Comparison of ENCODE assay signal across 28 mouse cellular contexts in the genomic region with DNA sequence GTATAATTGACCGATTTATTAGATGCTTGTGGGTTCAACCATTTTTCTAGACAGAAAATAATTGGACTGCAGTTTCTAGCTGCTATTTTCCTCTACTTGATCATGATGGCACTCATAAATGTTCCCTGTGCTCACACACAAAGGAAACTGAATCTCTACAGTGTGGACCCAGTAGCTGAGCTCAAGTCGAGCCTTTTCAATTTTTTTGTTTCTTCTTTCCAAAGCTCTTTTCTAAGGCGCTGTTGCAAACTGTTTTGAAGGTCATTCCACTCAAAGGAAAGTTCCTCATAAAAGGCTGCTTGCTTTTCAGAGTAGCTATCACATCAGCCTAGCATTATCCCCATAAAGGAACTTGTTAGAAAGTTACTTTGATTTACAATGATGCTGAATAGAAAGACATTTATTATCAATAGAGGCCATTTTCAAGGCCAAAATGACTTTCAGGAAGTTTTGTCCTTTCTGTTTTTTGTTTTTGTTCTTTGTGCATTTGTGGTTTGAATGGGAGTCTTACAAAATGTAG.
DNase-seq lines count a peak whose midpoint lies in the region; ATAC-seq and TF ChIP-seq lines count a peak whose summit lies in the region.
"Had no signal": no experiment of that assay in that cellular context is flagged by ENCODE, and none has a peak within 500 bp of the region (broad histone marks: within the 10 kb centered on the region; RNA-seq: fewer than 3 reads in every experiment).

No protein-coding gene starts in this region.

- no peaks in the 10 kb centered on the region for H3K36me3 ChIP-seq in forebrain, embryonic 14.5 days (ENCODE audit: control insufficient read depth, insufficient read depth, low read length)
- no peaks in the 10 kb centered on the region for H3K36me3 ChIP-seq in forebrain, embryonic 16.5 days (ENCODE audit: control insufficient read depth, insufficient read depth)
- H3K36me3 ChIP-seq in kidney, postnatal 0 days (ENCODE audit: insufficient read depth, low read length): no peaks in the 10 kb centered on the region
- H3K36me3 ChIP-seq in kidney, embryonic 15.5 days: no peaks in the 10 kb centered on the region
- H3K36me3 ChIP-seq: embryonic facial prominence, embryonic 13.5 days; forebrain, embryonic 10.5 days; limb, embryonic 13.5 days; lung, embryonic 15.5 days; midbrain, embryonic 12.5 days; stomach, embryonic 15.5 days had no signal

- WGBS in forebrain, embryonic 14.5 days: 44% methylated on average over 3 of the region's 3 CpGs
- 42% methylated on average over 3 of the region's 3 CpGs for WGBS in forebrain, embryonic 16.5 days
- 57% methylated on average over 3 of the region's 3 CpGs for WGBS in kidney, postnatal 0 days
- WGBS in kidney, embryonic 15.5 days: 58% methylated on average over 3 of the region's 3 CpGs

- no peak overlapping the region for H3K4me2 ChIP-seq in forebrain, embryonic 14.5 days (ENCODE audit: low read length)
- H3K4me2 ChIP-seq in forebrain, embryonic 16.5 days (ENCODE audit: low read length): no peak overlapping the region
- no peak overlapping the region for H3K4me2 ChIP-seq in kidney, postnatal 0 days (ENCODE audit: low read length)
- no peak overlapping the region for H3K4me2 ChIP-seq in kidney, embryonic 15.5 days
- H3K4me2 ChIP-seq: embryonic facial prominence, embryonic 13.5 days; limb, embryonic 13.5 days; liver, embryonic 11.5 days; lung, embryonic 15.5 days; midbrain, embryonic 12.5 days; stomach, embryonic 15.5 days had no signal

- no peak overlapping the region for H3K27ac ChIP-seq in forebrain, embryonic 14.5 days (ENCODE audit: low read depth, low read length)
- no peak overlapping the region for H3K27ac ChIP-seq in forebrain, embryonic 16.5 days (ENCODE audit: low read length)
- no peak overlapping the region for H3K27ac ChIP-seq in kidney, postnatal 0 days
- no peak overlapping the region for H3K27ac ChIP-seq in kidney, embryonic 15.5 days
- H3K27ac ChIP-seq: embryonic facial prominence, embryonic 13.5 days; forebrain, embryonic 10.5 days; layer of hippocampus, adult 2 months; limb, embryonic 13.5 days; lung, embryonic 15.5 days; midbrain, embryonic 12.5 days; stomach, embryonic 15.5 days had no signal

- no peaks in the 10 kb centered on the region for H3K27me3 ChIP-seq in forebrain, embryonic 14.5 days (replicated peaks; ENCODE audit: control insufficient read depth, insufficient read depth, low read length)
- H3K27me3 ChIP-seq in forebrain, embryonic 16.5 days (replicated peaks; ENCODE audit: control insufficient read depth, insufficient read depth, low read length): no peaks in the 10 kb centered on the region
- no peaks in the 10 kb centered on the region for H3K27me3 ChIP-seq in kidney, postnatal 0 days (ENCODE audit: insufficient read depth, low read length)
- H3K27me3 ChIP-seq in kidney, embryonic 15.5 days: no peaks in the 10 kb centered on the region
- H3K27me3 ChIP-seq: embryonic facial prominence, embryonic 13.5 days; limb, embryonic 13.5 days; lung, embryonic 15.5 days; midbrain, embryonic 12.5 days; stomach, embryonic 15.5 days had no signal

- no peak for TF ChIP-seq CTCF in kidney, postnatal 0 days (IDR thresholded peaks at IDR 0.05; ENCODE audit: low read depth)
- no peak for TF ChIP-seq CTCF in brain, embryonic 14.5 days (IDR thresholded peaks at IDR 0.05; ENCODE audit: borderline replicate concordance, extremely low read depth, insufficient read depth, insufficient read length)

- no peak overlapping the region for H3K9ac ChIP-seq in forebrain, embryonic 14.5 days (ENCODE audit: low read length)
- H3K9ac ChIP-seq in forebrain, embryonic 16.5 days (replicated peaks; ENCODE audit: low read depth, low read length): no peak overlapping the region
- H3K9ac ChIP-seq in kidney, postnatal 0 days (ENCODE audit: low read depth, low read length): no peak overlapping the region
- H3K9ac ChIP-seq in kidney, embryonic 15.5 days: no peak overlapping the region
- H3K9ac ChIP-seq: embryonic facial prominence, embryonic 13.5 days; forebrain, postnatal 0 days; limb, embryonic 13.5 days; lung, embryonic 15.5 days; midbrain, embryonic 12.5 days; stomach, embryonic 15.5 days had no signal

- ATAC-seq in forebrain, embryonic 14.5 days: no peak
- ATAC-seq in forebrain, embryonic 16.5 days: no peak
- ATAC-seq in kidney, postnatal 0 days (replicated peaks; ENCODE audit: low FRiP score, low read depth): no peak
- no peak for ATAC-seq in kidney, embryonic 15.5 days (replicated peaks; ENCODE audit: low FRiP score)
- ATAC-seq: activated CD4-positive, CD25-positive, alpha-beta regulatory T cell, adult 4 months; intestine, postnatal 0 days had no signal

- no peak for TF ChIP-seq POLR2A in brain, embryonic 14.5 days (IDR thresholded peaks at IDR 0.05; ENCODE audit: borderline replicate concordance, extremely low read depth, insufficient read depth, insufficient read length, poor library complexity, severe bottlenecking)

- peak; percentile 21 for DNase-seq in forebrain, embryonic 14.5 days (ENCODE audit: low spot score)
- peak; percentile 7 for DNase-seq in kidney, postnatal 0 days (ENCODE audit: low spot score)
- DNase-seq in ES-CJ7 (ENCODE audit: low read depth, low spot score): peak; percentile 13
- peak; percentile 47 for DNase-seq in brain, embryonic 14.5 days (ENCODE audit: low read depth)
- no peak for DNase-seq in layer of hippocampus, adult 8-10 months (ENCODE audit: low spot score in 2 of 2)
- DNase-seq in cerebellum, adult 9-11 months: no peak
- DNase-seq: adrenal gland, adult 2 months; adrenal gland, postnatal 36 days; cerebellum, adult 8-10 months; cerebellum, postnatal 36 days; embryo, embryonic 11 days; gastrocnemius, postnatal 10 days; kidney, adult 9 months; kidney, postnatal 25 days; right cerebral cortex, postnatal 25 days had no signal

- H3K4me3 ChIP-seq in forebrain, embryonic 14.5 days (ENCODE audit: low read depth, low read length): no peak overlapping the region
- no peak overlapping the region for H3K4me3 ChIP-seq in forebrain, embryonic 16.5 days (replicated peaks; ENCODE audit: low read length)
- H3K4me3 ChIP-seq in kidney, postnatal 0 days (replicated peaks; ENCODE audit: low read depth, low read length): no peak overlapping the region
- no peak overlapping the region for H3K4me3 ChIP-seq in kidney, embryonic 15.5 days (replicated peaks)
- H3K4me3 ChIP-seq: embryonic facial prominence, embryonic 13.5 days; forebrain, embryonic 10.5 days; layer of hippocampus, adult 2 months; limb, embryonic 13.5 days; lung, embryonic 15.5 days; midbrain, embryonic 12.5 days; stomach, embryonic 15.5 days had no signal

- no peaks in the 10 kb centered on the region for H3K9me3 ChIP-seq in forebrain, embryonic 14.5 days (replicated peaks; ENCODE audit: control insufficient read depth, low read length)
- no peaks in the 10 kb centered on the region for H3K9me3 ChIP-seq in forebrain, embryonic 16.5 days (ENCODE audit: control insufficient read depth, low read length)
- no peaks in the 10 kb centered on the region for H3K9me3 ChIP-seq in kidney, postnatal 0 days (replicated peaks; ENCODE audit: low read length)
- no peaks in the 10 kb centered on the region for H3K9me3 ChIP-seq in kidney, embryonic 15.5 days (replicated peaks)
- H3K9me3 ChIP-seq: embryonic facial prominence, embryonic 13.5 days; forebrain, embryonic 10.5 days; limb, embryonic 13.5 days; lung, embryonic 15.5 days; midbrain, embryonic 12.5 days; stomach, embryonic 15.5 days had no signal

- no peaks in the 10 kb centered on the region for H3K4me1 ChIP-seq in forebrain, embryonic 14.5 days (ENCODE audit: control insufficient read depth, insufficient read depth, low read length)
- peaks cover 3% of the 10 kb centered on the region; the same call in 1 of the 2 replicates for H3K4me1 ChIP-seq in forebrain, embryonic 16.5 days (replicated peaks; ENCODE audit: control insufficient read depth, insufficient read depth, low read length)
- no peaks in the 10 kb centered on the region for H3K4me1 ChIP-seq in kidney, postnatal 0 days (replicated peaks; ENCODE audit: insufficient read depth, low read length)
- no peaks in the 10 kb centered on the region for H3K4me1 ChIP-seq in kidney, embryonic 15.5 days
- H3K4me1 ChIP-seq: embryonic facial prominence, embryonic 13.5 days; forebrain, embryonic 10.5 days; limb, embryonic 13.5 days; lung, embryonic 15.5 days; midbrain, embryonic 12.5 days; stomach, embryonic 15.5 days had no signal

Comparison
In these comparisons a context has a peak if more than half of its experiments do, and no peak if none do; other contexts are left out.
1. DNase-seq: peak in forebrain, embryonic 14.5 days (single experiment), kidney, postnatal 0 days (single experiment), ES-CJ7 (single experiment) and brain, embryonic 14.5 days (single experiment); none in layer of hippocampus, adult 8-10 months (0 of 2) and cerebellum, adult 9-11 months (single experiment).